Mouse (Mus musculus): Measurements from ENCODE around the gene Col18a1. TPM values are rescaled to one million over a fixed set of nuclear protein-coding genes. Genes with fewer than 3 reads are reported as not detected.
A peak's percentile ranks its signal among the peaks of the same experiment; 100 is the strongest.

The Col18a1 gene
- polyA plus RNA-seq, 1 experiment, result 35.2 TPM

DNA sequence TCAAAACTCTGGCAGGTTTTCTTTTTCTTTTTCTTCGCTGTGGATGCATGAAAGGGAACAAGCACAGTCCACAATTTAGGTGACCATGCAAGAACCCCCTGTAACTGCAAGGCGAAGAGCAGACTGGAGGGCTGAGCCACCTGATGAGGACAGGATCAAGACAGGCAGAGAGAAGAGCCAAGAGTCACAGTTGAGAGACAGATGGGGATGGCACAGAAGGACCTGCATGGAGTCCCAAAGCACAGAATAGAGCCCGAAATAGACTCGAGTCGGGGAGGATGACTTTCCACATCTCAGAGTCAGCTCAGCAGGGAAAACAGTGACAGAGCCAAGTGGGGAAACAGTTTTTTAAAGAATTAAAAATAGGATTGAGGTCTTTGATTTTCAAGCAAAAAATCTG is 83.4 kb downstream of the Col18a1 start:
- TF ChIP-seq CTCF (IDR thresholded peaks at IDR 0.05; ENCODE audit: extremely low read depth, insufficient read length, insufficient replicate concordance, low read depth, low read length) (no peak), POLR2A (IDR thresholded peaks at IDR 0.05; ENCODE audit: low read depth, low read length) (no peak)
- Histone ChIP-seq H3K27ac (ENCODE audit: insufficient read depth, low read depth, low read length) (no peak overlapping the region), H3K4me3 (ENCODE audit: low read depth, low read length) (no peak overlapping the region), H3K36me3 (ENCODE audit: control insufficient read depth, insufficient read depth, low read length) (no peaks in the 10 kb centered on the region), H3K4me1 (ENCODE audit: control insufficient read depth, insufficient read depth, insufficient read length, low read length) (no peaks in the 10 kb centered on the region), H3K27me3 (ENCODE audit: control insufficient read depth, insufficient read depth, low read length) (no peaks in the 10 kb centered on the region)
- WGBS, result 60% methylated on average over 5 of the region's 5 CpGs

DNA sequence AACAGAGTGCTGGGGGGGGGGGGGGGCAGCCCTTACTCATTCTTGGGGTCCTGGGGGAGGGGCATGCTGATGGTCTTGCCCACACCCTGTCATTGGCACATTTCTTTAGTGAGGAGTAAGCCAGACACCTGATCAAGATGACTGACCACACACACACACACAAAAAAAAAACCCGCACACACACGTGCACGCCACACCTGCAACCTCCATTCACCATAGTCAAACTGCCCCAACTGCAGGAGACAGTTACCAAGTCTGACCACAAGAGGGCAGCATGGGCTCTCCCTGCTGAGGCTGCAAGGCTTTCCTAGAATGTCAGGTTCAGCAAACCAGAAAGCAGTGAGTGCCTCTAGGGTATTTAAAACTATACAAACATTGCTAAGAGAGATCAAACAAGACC is 83.9 kb downstream of the Col18a1 start:
- Histone ChIP-seq H3K27me3 (ENCODE audit: control insufficient read depth, insufficient read depth, low read length) (no peaks in the 10 kb centered on the region), H3K4me1 (ENCODE audit: control insufficient read depth, insufficient read depth, insufficient read length, low read length) (no peaks in the 10 kb centered on the region), H3K4me3 (ENCODE audit: low read depth, low read length) (no peak overlapping the region), H3K27ac (ENCODE audit: insufficient read depth, low read depth, low read length) (no peak overlapping the region), H3K36me3 (ENCODE audit: control insufficient read depth, insufficient read depth, low read length) (no peaks in the 10 kb centered on the region)
- TF ChIP-seq POLR2A (IDR thresholded peaks at IDR 0.05; ENCODE audit: low read depth, low read length) (no peak), CTCF (IDR thresholded peaks at IDR 0.05; ENCODE audit: extremely low read depth, insufficient read length, insufficient replicate concordance, low read depth, low read length) (peak; percentile 86; the same call in 1 of the 2 replicates)
- WGBS, result 17% methylated on average over 3 of the region's 3 CpGs

DNA sequence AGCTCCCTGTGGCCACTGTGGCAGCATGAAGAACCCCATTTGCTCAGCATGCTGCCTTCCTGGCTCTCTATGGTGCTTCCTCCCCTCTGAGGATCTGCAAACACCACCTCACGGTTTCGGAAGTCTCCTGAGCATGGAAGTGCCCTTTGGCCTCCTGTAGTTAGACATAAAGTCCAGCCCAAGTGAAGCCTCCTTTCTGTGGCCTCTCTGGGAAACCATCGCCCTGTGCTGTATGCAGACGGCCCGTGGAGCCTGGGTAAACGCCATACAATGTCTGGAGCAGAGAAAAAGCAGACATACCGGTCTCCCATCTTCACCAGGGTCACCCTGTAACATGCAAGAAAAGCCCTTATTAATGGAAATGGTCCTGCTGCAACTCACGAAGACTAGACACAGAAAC is 87.4 kb downstream of the Col18a1 start:
- Histone ChIP-seq H3K4me3 (ENCODE audit: low read depth, low read length) (no peak overlapping the region), H3K36me3 (ENCODE audit: control insufficient read depth, insufficient read depth, low read length) (no peaks in the 10 kb centered on the region), H3K4me1 (ENCODE audit: control insufficient read depth, insufficient read depth, insufficient read length, low read length) (no peaks in the 10 kb centered on the region), H3K27ac (ENCODE audit: insufficient read depth, low read depth, low read length) (no peak overlapping the region), H3K27me3 (ENCODE audit: control insufficient read depth, insufficient read depth, low read length) (no peaks in the 10 kb centered on the region)
- 31% methylated on average over 8 of the region's 8 CpGs for WGBS
- no peak for TF ChIP-seq POLR2A (IDR thresholded peaks at IDR 0.05; ENCODE audit: low read depth, low read length)
- no peak for TF ChIP-seq CTCF (IDR thresholded peaks at IDR 0.05; ENCODE audit: extremely low read depth, insufficient read length, insufficient replicate concordance, low read depth, low read length)

DNA sequence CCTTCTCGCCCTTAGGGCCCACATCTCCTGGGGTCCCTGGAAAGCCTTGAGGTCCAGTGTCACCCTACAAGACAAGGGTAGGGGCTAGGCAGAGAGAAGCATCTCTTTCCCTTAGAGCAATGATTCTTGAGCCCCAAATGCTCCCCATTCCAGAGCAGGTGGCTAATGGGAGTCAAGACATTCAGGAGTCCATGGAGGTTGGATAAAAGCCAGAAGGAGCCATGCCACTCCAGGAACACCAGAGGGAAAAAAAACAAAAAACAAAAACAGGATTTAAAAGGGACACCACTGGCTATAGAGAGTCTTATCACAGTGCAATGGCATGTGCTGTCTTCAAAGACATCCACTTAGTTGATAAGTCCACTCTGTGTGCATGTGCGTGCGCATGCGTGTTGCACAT is 87.9 kb downstream of the Col18a1 start:
- Histone ChIP-seq H3K36me3 (ENCODE audit: control insufficient read depth, insufficient read depth, low read length) (no peaks in the 10 kb centered on the region), H3K27me3 (ENCODE audit: control insufficient read depth, insufficient read depth, low read length) (no peaks in the 10 kb centered on the region), H3K27ac (ENCODE audit: insufficient read depth, low read depth, low read length) (no peak overlapping the region), H3K4me1 (ENCODE audit: control insufficient read depth, insufficient read depth, insufficient read length, low read length) (no peaks in the 10 kb centered on the region), H3K4me3 (ENCODE audit: low read depth, low read length) (no peak overlapping the region)
- WGBS, result 80% methylated on average over 4 of the region's 4 CpGs
- TF ChIP-seq POLR2A (IDR thresholded peaks at IDR 0.05; ENCODE audit: low read depth, low read length), result no peak
- no peak for TF ChIP-seq CTCF (IDR thresholded peaks at IDR 0.05; ENCODE audit: extremely low read depth, insufficient read length, insufficient replicate concordance, low read depth, low read length)

DNA sequence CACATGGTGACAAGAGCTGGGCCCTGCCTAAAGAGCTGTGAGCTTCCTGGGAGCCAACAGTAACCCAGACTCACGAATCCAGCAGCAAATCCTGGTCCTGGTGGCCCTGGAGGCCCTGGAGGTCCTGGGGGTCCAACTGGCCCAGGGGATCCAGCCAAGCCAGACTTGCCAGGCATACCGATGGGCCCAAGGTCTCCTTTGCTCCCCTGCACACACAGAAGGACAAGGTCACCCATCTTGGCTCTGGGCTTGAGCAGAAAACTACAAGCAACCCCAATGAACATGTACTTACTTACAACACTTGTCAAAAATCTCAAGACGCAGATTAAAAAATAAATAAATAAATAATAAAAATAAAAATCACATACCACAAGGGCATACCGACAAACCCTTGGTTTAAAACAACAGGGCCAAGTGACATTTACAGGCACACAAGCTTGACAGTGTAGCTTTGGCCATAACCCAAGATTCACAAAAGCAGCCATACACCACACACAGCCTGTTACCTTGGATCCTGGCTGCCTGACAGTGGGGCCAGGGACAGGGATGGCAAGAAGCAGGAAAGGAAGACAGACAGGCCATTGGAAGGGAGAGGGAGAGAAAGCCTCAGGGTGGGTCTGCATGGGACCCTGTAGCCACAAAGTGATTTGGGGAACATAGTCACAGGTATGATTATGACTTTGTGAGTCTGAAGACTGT is 91.9 kb downstream of the Col18a1 start:
- TF ChIP-seq POLR2A (IDR thresholded peaks at IDR 0.05; ENCODE audit: low read depth, low read length) (no peak), CTCF (IDR thresholded peaks at IDR 0.05; ENCODE audit: extremely low read depth, insufficient read length, insufficient replicate concordance, low read depth, low read length) (no peak)
- Histone ChIP-seq H3K27me3 (ENCODE audit: control insufficient read depth, insufficient read depth, low read length) (no peaks in the 10 kb centered on the region), H3K36me3 (ENCODE audit: control insufficient read depth, insufficient read depth, low read length) (no peaks in the 10 kb centered on the region), H3K4me1 (ENCODE audit: control insufficient read depth, insufficient read depth, insufficient read length, low read length) (no peaks in the 10 kb centered on the region; the same call in 1 of the 2 replicates), H3K27ac (ENCODE audit: insufficient read depth, low read depth, low read length) (no peak overlapping the region), H3K4me3 (ENCODE audit: low read depth, low read length) (no peak overlapping the region)
- WGBS, result 81% methylated on average over 4 of the region's 4 CpGs

DNA sequence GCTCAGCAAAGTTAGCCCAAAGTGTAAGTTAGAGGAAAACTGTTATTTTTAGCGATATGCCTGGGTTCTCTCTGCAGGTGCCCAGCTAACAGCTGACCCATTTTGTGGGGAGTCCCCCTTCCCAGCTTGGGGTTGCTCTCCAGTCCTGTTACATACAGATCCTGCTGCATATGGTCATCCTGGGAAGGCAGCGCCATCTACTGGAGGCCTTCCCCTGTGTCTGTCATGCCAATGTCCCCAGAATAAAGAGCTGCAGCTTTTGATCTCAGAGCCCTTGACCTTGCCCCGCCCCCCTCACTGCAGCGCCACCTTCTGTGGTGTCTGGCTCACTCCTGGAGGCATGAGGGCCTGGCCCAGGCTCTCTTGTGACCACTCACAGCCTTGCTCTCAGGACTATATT is 96.3 kb downstream of the Col18a1 start:
- H3K27ac ChIP-seq (ENCODE audit: insufficient read depth, low read depth, low read length), result no peak overlapping the region
- H3K4me1 ChIP-seq (ENCODE audit: control insufficient read depth, insufficient read depth, insufficient read length, low read length), result peaks cover 3% of the 10 kb centered on the region
- 28% methylated on average over 4 of the region's 4 CpGs for WGBS
- TF ChIP-seq CTCF (IDR thresholded peaks at IDR 0.05; ENCODE audit: extremely low read depth, insufficient read length, insufficient replicate concordance, low read depth, low read length) (peak; percentile 82; the same call in 1 of the 2 replicates), POLR2A (IDR thresholded peaks at IDR 0.05; ENCODE audit: low read depth, low read length) (no peak)
- no peak overlapping the region for H3K4me3 ChIP-seq (ENCODE audit: low read depth, low read length)
- no peaks in the 10 kb centered on the region for H3K36me3 ChIP-seq (ENCODE audit: control insufficient read depth, insufficient read depth, low read length)
- H3K27me3 ChIP-seq (ENCODE audit: control insufficient read depth, insufficient read depth, low read length), result no peaks in the 10 kb centered on the region

DNA sequence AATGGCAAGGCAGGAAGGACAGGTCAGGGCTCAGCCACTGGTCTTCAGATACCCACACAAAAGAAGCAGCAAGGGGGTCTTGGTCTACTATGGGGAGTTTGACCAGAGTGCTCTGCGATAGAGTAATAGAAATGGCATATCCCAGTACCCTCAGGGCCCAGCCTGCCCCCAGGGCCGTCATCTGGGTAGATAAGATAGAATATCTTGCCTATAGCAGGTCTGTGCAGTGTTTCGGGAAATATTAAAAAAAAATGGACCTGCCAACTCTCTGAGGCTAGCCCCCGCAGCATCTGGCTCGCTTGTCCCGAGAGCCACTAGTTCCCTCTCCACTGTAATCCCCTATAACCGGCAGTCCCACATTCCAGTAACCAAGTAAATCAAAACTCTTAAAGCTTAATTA is 97.9 kb downstream of the Col18a1 start:
- TF ChIP-seq POLR2A (IDR thresholded peaks at IDR 0.05; ENCODE audit: low read depth, low read length) (no peak), CTCF (IDR thresholded peaks at IDR 0.05; ENCODE audit: extremely low read depth, insufficient read length, insufficient replicate concordance, low read depth, low read length) (no peak)
- Histone ChIP-seq H3K27me3 (ENCODE audit: control insufficient read depth, insufficient read depth, low read length) (no peaks in the 10 kb centered on the region), H3K36me3 (ENCODE audit: control insufficient read depth, insufficient read depth, low read length) (no peaks in the 10 kb centered on the region), H3K27ac (ENCODE audit: insufficient read depth, low read depth, low read length) (no peak overlapping the region), H3K4me1 (ENCODE audit: control insufficient read depth, insufficient read depth, insufficient read length, low read length) (peaks cover 3% of the 10 kb centered on the region), H3K4me3 (ENCODE audit: low read depth, low read length) (no peak overlapping the region)
- 91% methylated on average over 7 of the region's 7 CpGs for WGBS

All from small intestine, adult 2 months (tissue).